19 mouse cellular contexts compared by ENCODE assay signal in the genomic region with DNA sequence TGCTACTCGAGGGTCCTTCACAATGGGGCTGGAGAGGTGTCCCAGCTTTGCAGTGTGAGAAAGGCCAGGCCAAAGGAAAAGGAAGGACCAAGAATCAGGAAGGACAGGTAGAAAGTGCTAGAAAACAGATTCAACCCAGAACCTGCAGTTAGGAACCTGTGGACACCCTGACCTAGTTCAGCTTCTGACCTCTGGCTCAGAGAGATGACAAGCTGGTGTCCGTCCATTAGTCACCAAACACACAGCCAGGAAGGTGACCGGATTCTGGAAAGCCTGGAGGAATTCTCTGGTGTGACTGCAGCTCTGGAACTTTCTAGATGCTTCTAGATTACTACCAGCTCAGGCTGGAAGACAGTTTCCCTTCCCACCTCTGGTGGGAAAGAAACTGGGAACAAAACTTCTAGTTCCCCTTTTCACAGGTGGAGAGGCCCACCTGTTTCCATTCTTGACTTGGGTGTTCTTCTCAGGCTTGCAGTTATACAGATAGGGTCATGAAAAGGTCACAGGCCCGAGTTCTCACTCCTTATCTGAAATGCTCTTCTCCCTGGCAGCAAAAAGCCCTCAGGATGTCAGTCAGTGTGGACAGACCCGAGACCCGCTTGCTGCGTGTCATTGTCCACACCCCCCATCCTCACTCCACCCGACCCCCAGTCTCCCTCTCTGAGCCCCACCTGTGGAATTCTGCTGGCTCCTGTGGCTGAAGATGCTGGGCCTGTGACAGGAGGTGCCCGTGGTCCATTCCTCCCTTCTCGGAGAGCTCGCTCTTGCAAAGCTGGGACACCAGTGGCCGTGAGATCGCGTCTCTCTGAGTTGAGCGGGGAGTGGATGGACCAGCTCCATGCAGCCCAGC.
DNase-seq lines count a peak whose midpoint lies in the region; ATAC-seq lines count a peak whose summit lies in the region.
"Had no signal": no experiment of that assay in that cellular context is flagged by ENCODE, and none has a peak within 500 bp of the region (broad histone marks: within the 10 kb centered on the region; RNA-seq: fewer than 3 reads in every experiment).

No protein-coding gene starts in this region.

- no peak overlapping the region for H3K4me2 ChIP-seq in embryonic facial prominence, embryonic 13.5 days
- H3K4me2 ChIP-seq in stomach, embryonic 15.5 days = no peak overlapping the region
- H3K4me2 ChIP-seq: heart, embryonic 13.5 days; hindbrain, embryonic 14.5 days had no signal

- H3K27me3 ChIP-seq in embryonic facial prominence, embryonic 13.5 days = no peaks in the 10 kb centered on the region
- H3K27me3 ChIP-seq in stomach, embryonic 15.5 days (replicated peaks) = no peaks in the 10 kb centered on the region
- H3K27me3 ChIP-seq: heart, embryonic 13.5 days had no signal

- ATAC-seq in embryonic facial prominence, embryonic 13.5 days (ENCODE audit: insufficient number of reproducible peaks, insufficient read depth, low FRiP score, low TSS enrichment, low read depth) = no peak
- no peak for ATAC-seq in stomach, embryonic 15.5 days (ENCODE audit: insufficient read depth, low FRiP score, low read depth)
- ATAC-seq: forebrain, embryonic 16.5 days; midbrain, embryonic 16.5 days had no signal

- WGBS in embryonic facial prominence, embryonic 13.5 days = 77% methylated on average over 15 of the region's 15 CpGs
- 69% methylated on average over 15 of the region's 15 CpGs for WGBS in stomach, embryonic 15.5 days

- peak; percentile 89 for DNase-seq in heart, adult 11 months
- no peak for DNase-seq in heart, postnatal 25 days (ENCODE audit: low spot score)
- peak; percentile 53 to 54 for DNase-seq in spleen, postnatal 36 days (ENCODE audit: low spot score in 2 of 2)
- no peak for DNase-seq in spleen, adult 12 weeks (ENCODE audit: low spot score)
- DNase-seq in left cerebral cortex, postnatal 14 days (ENCODE audit: low spot score in 2 of 2) = no peak
- no peak for DNase-seq in kidney, adult 11 months
- DNase-seq: adrenal gland, postnatal 36 days; cerebellum, postnatal 25 days; kidney, adult 9 months; lung, adult 18-20 months; right cerebral cortex, postnatal 4 days; thymus, adult 2 months had no signal

- no peaks in the 10 kb centered on the region for H3K36me3 ChIP-seq in embryonic facial prominence, embryonic 13.5 days
- H3K36me3 ChIP-seq in stomach, embryonic 15.5 days = no peaks in the 10 kb centered on the region
- H3K36me3 ChIP-seq: heart, embryonic 13.5 days had no signal

- H3K4me3 ChIP-seq in embryonic facial prominence, embryonic 13.5 days = no peak overlapping the region
- H3K4me3 ChIP-seq in stomach, embryonic 15.5 days (replicated peaks) = no peak overlapping the region
- H3K4me3 ChIP-seq: heart, embryonic 13.5 days had no signal

- intact Hi-C loops in heart, postnatal 25 days (cut with DNase I) = no loop called here
- intact Hi-C loops in left cerebral cortex, postnatal 14 days (cut with DNase I) = no loop called here

- H3K9ac ChIP-seq in embryonic facial prominence, embryonic 13.5 days = no peak overlapping the region
- no peak overlapping the region for H3K9ac ChIP-seq in stomach, embryonic 15.5 days
- H3K9ac ChIP-seq: heart, embryonic 13.5 days; hindbrain, embryonic 14.5 days had no signal

- peak overlapping the region; percentile 81; the same call in 1 of the 2 replicates for H3K27ac ChIP-seq in embryonic facial prominence, embryonic 13.5 days
- peak overlapping the region; percentile 57; the same call in 1 of the 2 replicates for H3K27ac ChIP-seq in stomach, embryonic 15.5 days
- H3K27ac ChIP-seq: heart, embryonic 13.5 days; hindbrain, embryonic 14.5 days; macrophage had no signal

- no peaks in the 10 kb centered on the region for H3K9me3 ChIP-seq in embryonic facial prominence, embryonic 13.5 days
- no peaks in the 10 kb centered on the region for H3K9me3 ChIP-seq in stomach, embryonic 15.5 days
- H3K9me3 ChIP-seq: heart, embryonic 13.5 days had no signal

- H3K4me1 ChIP-seq in embryonic facial prominence, embryonic 13.5 days = peaks cover 99% of the 10 kb centered on the region
- H3K4me1 ChIP-seq in stomach, embryonic 15.5 days = peaks cover 73% of the 10 kb centered on the region

Comparison
In these comparisons a context has a peak if more than half of its experiments do, and no peak if none do; other contexts are left out.
1. DNase-seq: peak in heart, adult 11 months (single experiment) and spleen, postnatal 36 days (2 of 2); none in heart, postnatal 25 days (single experiment), spleen, adult 12 weeks (single experiment), left cerebral cortex, postnatal 14 days (0 of 2) and kidney, adult 11 months (single experiment).